Mouse (Mus musculus) embryo, embryonic 11.5 days (tissue): Measurements from ENCODE around the gene Slc35f3.

Source experiments
- DNase-seq: peaks from one replicate; pipeline ENCODE4 v3.0.0-alpha.2; 2012; ENCODE audit warnings: low read depth, low spot score

The Slc35f3 gene

GRCm38 (mm10) chr8:126298296-126299093 lies at the start of gene Slc35f3:
Slc35f3 (plus strand) TSS chr8:126298558.
- peak; percentile 11 for DNase-seq

- no peak for DNase-seq
These were observed 47.9 kb upstream of the Slc35f3 start for GRCm38 (mm10) chr8:126250486-126250885.

- no peak for DNase-seq
These were observed 41.6 kb upstream of the Slc35f3 start for GRCm38 (mm10) chr8:126256585-126257391.

- DNase-seq = no peak
These were observed 41.0 kb upstream of the Slc35f3 start for GRCm38 (mm10) chr8:126257392-126257681.

GRCm38 (mm10) chr8:126258175-126258781 lies 40.1 kb upstream of the Slc35f3 start:
- DNase-seq = peak; percentile 44

- no peak for DNase-seq
These were observed 33.2 kb upstream of the Slc35f3 start for GRCm38 (mm10) chr8:126265186-126265585.

- peak; percentile 3 for DNase-seq
These were observed 31.2 kb upstream of the Slc35f3 start for GRCm38 (mm10) chr8:126267118-126267517.

- DNase-seq = no peak
These were observed 28.6 kb upstream of the Slc35f3 start for GRCm38 (mm10) chr8:126269733-126270132.

GRCm38 (mm10) chr8:126272445-126272844 lies 25.9 kb upstream of the Slc35f3 start:
- DNase-seq = no peak

GRCm38 (mm10) chr8:126273066-126273465 lies 25.3 kb upstream of the Slc35f3 start:
- no peak for DNase-seq

GRCm38 (mm10) chr8:126274866-126275360 lies 23.4 kb upstream of the Slc35f3 start:
- DNase-seq = no peak

- no peak for DNase-seq
These were observed 22.5 kb upstream of the Slc35f3 start for GRCm38 (mm10) chr8:126275886-126276285.

GRCm38 (mm10) chr8:126291951-126292350 lies 6.4 kb upstream of the Slc35f3 start:
- no peak for DNase-seq

- DNase-seq = peak; percentile 36
These were observed 993 bp upstream of the Slc35f3 start for GRCm38 (mm10) chr8:126297284-126297845.

- no peak for DNase-seq
These were observed 975 bp downstream of the Slc35f3 start for GRCm38 (mm10) chr8:126299333-126299732.

GRCm38 (mm10) chr8:126300350-126300749 lies 2.0 kb downstream of the Slc35f3 start:
- DNase-seq = no peak

GRCm38 (mm10) chr8:126301580-126301979 lies 3.2 kb downstream of the Slc35f3 start:
- no peak for DNase-seq

GRCm38 (mm10) chr8:126307164-126307563 lies 8.8 kb downstream of the Slc35f3 start:
- no peak for DNase-seq

GRCm38 (mm10) chr8:126309015-126309414 lies 10.7 kb downstream of the Slc35f3 start:
- no peak for DNase-seq

- no peak for DNase-seq
These were observed 26.6 kb downstream of the Slc35f3 start for GRCm38 (mm10) chr8:126324931-126325330.

- DNase-seq = no peak
These were observed 27.8 kb downstream of the Slc35f3 start for GRCm38 (mm10) chr8:126326136-126326535.

- DNase-seq = no peak
These were observed 28.4 kb downstream of the Slc35f3 start for GRCm38 (mm10) chr8:126326731-126327130.
